Mouse (Mus musculus) limb, embryonic 10.5 days (tissue): Measurements from ENCODE around the gene Tango6. TPM values are rescaled to one million over a fixed set of nuclear protein-coding genes. Genes with fewer than 3 reads are reported as not detected.
A peak's percentile ranks its signal among the peaks of the same experiment; 100 is the strongest.

Source experiments
- DNase-seq: peaks from one replicate; pipeline ENCODE4 v3.0.0-alpha.2; 2017; ENCODE audit warnings: low spot score
- H3K27ac ChIP-seq: fragments of 300-500 bp; sonication (generic); 2 replicates; pipeline ENCODE4 v1.5.1; 2016; ENCODE audit warnings: mild to moderate bottlenecking
- H3K27me3 ChIP-seq: fragments of 300-500 bp; sonication (generic); 2 replicates; pipeline ENCODE4 v1.6.1; 2016; ENCODE audit warnings: low read depth, mild to moderate bottlenecking; ENCODE audit not compliant: poor library complexity, severe bottlenecking
- H3K36me3 ChIP-seq: fragments of 300-500 bp; sonication (generic); 2 replicates; pipeline ENCODE4 v1.6.1; 2016; ENCODE audit warnings: mild to moderate bottlenecking, moderate library complexity
- H3K4me1 ChIP-seq: fragments of 300-500 bp; sonication (generic); 2 replicates; pipeline ENCODE4 v1.6.1; 2016
- H3K4me3 ChIP-seq: fragments of 300-500 bp; sonication (generic); 2 replicates; pipeline ENCODE4 v1.5.1; 2016; ENCODE audit warnings: mild to moderate bottlenecking, moderate library complexity
- H3K9me3 ChIP-seq: fragments of 300-500 bp; sonication (generic); replicated peaks from 2 replicates; pipeline ENCODE4 v1.6.1; 2016; ENCODE audit warnings: mild to moderate bottlenecking
- WGBS: fragments of 180-500 bp; shearing (Covaris S2); methylation state at CpG from one replicate; pipeline ENCODE4 v1.1.7; 2016; 5-methylcytosine and 5-hydroxymethylcytosine counted together
- polyA plus RNA-seq: library from polyadenylated mRNA; unstranded; fragments of >200 nt; fragmentation: Nextera tagmentation; extraction: Ambion mirVana; gene quantifications from 2 replicates; pipeline ENCODE4 v1.2.1, GENCODE M21; 2016

The Tango6 gene
- polyA plus RNA-seq, 1 experiment from 2014 or later: 15.5 TPM

GRCm38 (mm10) chr8:106839209-106840001 lies 156.5 kb downstream of the Tango6 start:
- DNase-seq: no peak

GRCm38 (mm10) chr8:106850034-106850433 lies 167.2 kb downstream of the Tango6 start:
- WGBS: 86% methylated on average over 10 of the region's 10 CpGs
- H3K4me1 ChIP-seq: peaks cover 6% of the 10 kb centered on the region
- no peak overlapping the region for H3K27ac ChIP-seq
- no peaks in the 10 kb centered on the region for H3K9me3 ChIP-seq
- H3K27me3 ChIP-seq: no peaks in the 10 kb centered on the region
- H3K4me3 ChIP-seq: no peak overlapping the region
- peaks cover 13% of the 10 kb centered on the region; the same call in 1 of the 2 replicates for H3K36me3 ChIP-seq
- DNase-seq: no peak

More at GRCm38 (mm10) chr8:106839209-106840001, 156.5 kb downstream of the Tango6 start:
- no peaks in the 10 kb centered on the region for H3K27me3 ChIP-seq
- no peak overlapping the region for H3K4me3 ChIP-seq
- 49% methylated on average over 11 of the region's 11 CpGs for WGBS
- no peaks in the 10 kb centered on the region for H3K9me3 ChIP-seq
- peak overlapping the region; percentile 70 for H3K27ac ChIP-seq
- 0 out of 2 replicates have a peak, but pooled peaks cover 7% of the 10 kb centered on the region for H3K36me3 ChIP-seq
- peaks cover 14% of the 10 kb centered on the region for H3K4me1 ChIP-seq

GRCm38 (mm10) chr8:106854534-106855241 lies 171.8 kb downstream of the Tango6 start:
- peaks cover 13% of the 10 kb centered on the region; the same call in 1 of the 2 replicates for H3K36me3 ChIP-seq
- H3K27ac ChIP-seq: peak overlapping the region; percentile 30; the same call in 1 of the 2 replicates
- H3K4me3 ChIP-seq: no peak overlapping the region
- DNase-seq: no peak
- H3K9me3 ChIP-seq: no peaks in the 10 kb centered on the region
- no peaks in the 10 kb centered on the region for H3K27me3 ChIP-seq
- peaks cover 8% of the 10 kb centered on the region for H3K4me1 ChIP-seq
- 48% methylated on average over 8 of the region's 8 CpGs for whole genome bisulfite sequencing

GRCm38 (mm10) chr8:106855242-106855562 lies 172.3 kb downstream of the Tango6 start:
- Histone ChIP-seq H3K9me3 (no peaks in the 10 kb centered on the region), H3K4me1 (peaks cover 8% of the 10 kb centered on the region), H3K27me3 (no peaks in the 10 kb centered on the region), H3K27ac (peak overlapping the region; percentile 30; the same call in 1 of the 2 replicates), H3K36me3 (peaks cover 13% of the 10 kb centered on the region; the same call in 1 of the 2 replicates), H3K4me3 (no peak overlapping the region)
- WGBS: 74% methylated on average over 3 of the region's 3 CpGs
- DNase-seq: no peak

GRCm38 (mm10) chr8:106862845-106863244 lies 180.0 kb downstream of the Tango6 start:
- Histone ChIP-seq H3K27me3 (peaks cover 8% of the 10 kb centered on the region), H3K4me1 (no peaks in the 10 kb centered on the region), H3K4me3 (no peak overlapping the region), H3K27ac (no peak overlapping the region), H3K36me3 (no peaks in the 10 kb centered on the region), H3K9me3 (no peaks in the 10 kb centered on the region)
- 89% methylated on average over 10 of the region's 10 CpGs for WGBS
- DNase-seq: no peak

- Histone ChIP-seq H3K36me3 (no peaks in the 10 kb centered on the region), H3K4me3 (no peak overlapping the region), H3K9me3 (no peaks in the 10 kb centered on the region), H3K27me3 (peaks cover 33% of the 10 kb centered on the region), H3K27ac (no peak overlapping the region), H3K4me1 (peaks cover 11% of the 10 kb centered on the region)
- no peak for DNase-seq
- WGBS: 80% methylated on average over 9 of the region's 9 CpGs
These were observed 182.5 kb downstream of the Tango6 start for GRCm38 (mm10) chr8:106865354-106865753.

- peak within 1 kb of the TSS; percentile 71 for H3K27ac ChIP-seq
- WGBS: under 1% methylated on average over 18 of the region's 18 CpGs
- H3K27me3 ChIP-seq: peaks cover 78% of the 10 kb centered on the region
- H3K36me3 ChIP-seq: peaks cover 13% of the 10 kb centered on the region
- peaks cover 40% of the 10 kb centered on the region for H3K4me1 ChIP-seq
- H3K9me3 ChIP-seq: no peaks in the 10 kb centered on the region
- H3K4me3 ChIP-seq: peak within 1 kb of the TSS; percentile 63
- no peak for DNase-seq
These were observed 187.2 kb downstream of the Tango6 start, which contains the start of gene Has3 for GRCm38 (mm10) chr8:106870051-106870450. Gene Has3 (plus strand): TSS chr8:106870242.

GRCm38 (mm10) chr8:106870537-106871327 lies 187.9 kb downstream of the Tango6 start:
- peak; percentile 77 for DNase-seq
- H3K27me3 ChIP-seq: peaks cover 78% of the 10 kb centered on the region
- peaks cover 40% of the 10 kb centered on the region for H3K4me1 ChIP-seq
- H3K36me3 ChIP-seq: peaks cover 19% of the 10 kb centered on the region
- under 1% methylated on average over 58 of the region's 63 CpGs for WGBS
- H3K27ac ChIP-seq: peak overlapping the region; percentile 71
- H3K4me3 ChIP-seq: peak overlapping the region; percentile 63
- no peaks in the 10 kb centered on the region for H3K9me3 ChIP-seq

GRCm38 (mm10) chr8:106871328-106871926 lies 188.6 kb downstream of the Tango6 start:
- no peak for DNase-seq
- H3K36me3 ChIP-seq: peaks cover 26% of the 10 kb centered on the region
- H3K27me3 ChIP-seq: peaks cover 78% of the 10 kb centered on the region
- peak overlapping the region; percentile 32; the same call in 1 of the 2 replicates for H3K27ac ChIP-seq
- H3K4me1 ChIP-seq: peaks cover 40% of the 10 kb centered on the region
- H3K9me3 ChIP-seq: no peaks in the 10 kb centered on the region
- WGBS: 0% methylated on average over 15 of the region's 15 CpGs
- H3K4me3 ChIP-seq: peak overlapping the region; percentile 63

GRCm38 (mm10) chr8:106871931-106872371 lies 189.1 kb downstream of the Tango6 start:
- H3K4me3 ChIP-seq: peak overlapping the region; percentile 63
- peak; percentile 76 for DNase-seq
- H3K36me3 ChIP-seq: peaks cover 32% of the 10 kb centered on the region
- H3K4me1 ChIP-seq: peaks cover 40% of the 10 kb centered on the region
- H3K9me3 ChIP-seq: no peaks in the 10 kb centered on the region
- peaks cover 76% of the 10 kb centered on the region for H3K27me3 ChIP-seq
- WGBS: under 1% methylated on average over 22 of the region's 22 CpGs
- H3K27ac ChIP-seq: peak overlapping the region; percentile 32

- WGBS: 8% methylated on average over 8 of the region's 8 CpGs
- Histone ChIP-seq H3K27me3 (peaks cover 70% of the 10 kb centered on the region), H3K4me1 (peaks cover 40% of the 10 kb centered on the region), H3K4me3 (peak overlapping the region; percentile 63), H3K27ac (0 out of 2 replicates have a peak overlapping the region, but pooled peaks have one; percentile 32), H3K9me3 (no peaks in the 10 kb centered on the region), H3K36me3 (peaks cover 38% of the 10 kb centered on the region)
- DNase-seq: no peak
These were observed 189.7 kb downstream of the Tango6 start for GRCm38 (mm10) chr8:106872454-106873034.
